Mouse (Mus musculus) C2C12 (cell line): ENCODE data around the gene 1700001P01Rik. TPM values are rescaled to one million over a fixed set of nuclear protein-coding genes. Genes with fewer than 3 reads are reported as not detected.

ENCODE experiments used
- H3K27me3 ChIP-seq: one replicate; pipeline ENCODE4 v1.6.1; 2011; ENCODE audit not compliant: control insufficient read depth, insufficient read depth, insufficient read length
- H3K36me3 ChIP-seq: one replicate; pipeline ENCODE4 v1.6.1; 2011; ENCODE audit not compliant: control insufficient read depth, insufficient read depth
- H3K4me3 ChIP-seq: one replicate; pipeline ENCODE4 v1.5.1; 2011; ENCODE audit warnings: mild to moderate bottlenecking, control low read depth; ENCODE audit not compliant: poor library complexity, insufficient read depth, severe bottlenecking
- H3K79me2 ChIP-seq: one replicate; pipeline ENCODE4 v1.6.1; 2011; ENCODE audit not compliant: control insufficient read depth, insufficient read depth
- H3K79me3 ChIP-seq: one replicate; pipeline ENCODE4 v1.6.1; 2011; ENCODE audit warnings: low read depth, control low read depth
- H3ac ChIP-seq: one replicate; pipeline ENCODE3; 2011; ENCODE audit warnings: low read depth; ENCODE audit not compliant: control insufficient read depth, insufficient read length
- CEBPB ChIP-seq: IDR thresholded peaks from one replicate; pipeline ENCODE4 v1.6.1; 2011; ENCODE audit warnings: low read depth, mild to moderate bottlenecking, control low read depth, moderate library complexity
- CTCF ChIP-seq: IDR thresholded peaks from one replicate; pipeline ENCODE4 v1.5.1; 2011; ENCODE audit not compliant: control insufficient read depth, insufficient read depth, insufficient read length
- FOSL1 ChIP-seq: IDR thresholded peaks from one replicate; pipeline ENCODE4 v1.8.0; 2011; ENCODE audit warnings: mild to moderate bottlenecking, low read length; ENCODE audit not compliant: poor library complexity, insufficient read depth, severe bottlenecking
- MAX ChIP-seq: IDR thresholded peaks from one replicate; pipeline ENCODE4 v1.6.1; 2011; ENCODE audit warnings: mild to moderate bottlenecking, control low read depth
- MYOD1 ChIP-seq: IDR thresholded peaks from one replicate; pipeline ENCODE4 v1.6.1; 2011; ENCODE audit warnings: low read depth; ENCODE audit not compliant: control insufficient read depth, insufficient read length
- MYOG ChIP-seq: IDR thresholded peaks from one replicate; pipeline ENCODE4 v1.6.1; 2011; ENCODE audit not compliant: control insufficient read depth, insufficient read length; ENCODE audit errors: extremely low read depth
- USF1 ChIP-seq: IDR thresholded peaks from one replicate; pipeline ENCODE4 v1.6.1; 2011; ENCODE audit warnings: low read depth, mild to moderate bottlenecking, control low read depth, moderate library complexity
- polyA plus RNA-seq: library from polyadenylated mRNA; unstranded; fragments of >200 nt; fragmentation: generic; extraction: Trizol; gene quantifications from one replicate; pipeline ENCODE4 v1.2.1, GENCODE M21; 2012; ENCODE audit warnings: missing spikeins

1700001P01Rik gene
- polyA plus RNA-seq, 1 experiment: 0.14 TPM

DNA sequence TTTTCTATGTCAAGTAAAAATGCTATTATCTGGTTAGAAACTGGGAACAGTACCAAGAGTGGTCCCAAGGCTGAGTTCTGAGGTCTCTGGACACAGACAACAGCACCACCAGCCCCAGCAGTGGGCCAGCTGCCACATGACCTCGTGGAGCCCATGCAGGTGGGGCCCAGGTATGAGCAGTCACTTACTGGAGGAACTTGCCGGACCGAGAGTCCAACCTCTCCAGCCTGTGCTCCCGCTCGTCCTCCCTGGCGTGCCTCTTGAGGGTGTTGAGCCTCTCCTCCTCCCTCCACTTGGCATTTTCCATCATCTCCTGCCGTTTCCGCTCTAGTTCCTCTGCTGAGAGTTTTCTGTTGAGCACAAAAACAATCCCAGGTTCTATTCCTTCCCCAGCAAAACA, 27.9 kb downstream of the 1700001P01Rik start:
- H3K27me3 ChIP-seq: no peaks in the 10 kb centered on the region
- H3ac ChIP-seq: no peak overlapping the region
- peaks cover 16% of the 10 kb centered on the region for H3K79me3 ChIP-seq
- H3K79me2 ChIP-seq: peaks cover 18% of the 10 kb centered on the region
- peaks cover 63% of the 10 kb centered on the region for H3K36me3 ChIP-seq
- TF ChIP-seq USF1 (no peak), MAX (no peak), CTCF (no peak), MYOG (no peak), CEBPB (no peak), FOSL1 (no peak), MYOD1 (no peak)
- no peak overlapping the region for H3K4me3 ChIP-seq

DNA sequence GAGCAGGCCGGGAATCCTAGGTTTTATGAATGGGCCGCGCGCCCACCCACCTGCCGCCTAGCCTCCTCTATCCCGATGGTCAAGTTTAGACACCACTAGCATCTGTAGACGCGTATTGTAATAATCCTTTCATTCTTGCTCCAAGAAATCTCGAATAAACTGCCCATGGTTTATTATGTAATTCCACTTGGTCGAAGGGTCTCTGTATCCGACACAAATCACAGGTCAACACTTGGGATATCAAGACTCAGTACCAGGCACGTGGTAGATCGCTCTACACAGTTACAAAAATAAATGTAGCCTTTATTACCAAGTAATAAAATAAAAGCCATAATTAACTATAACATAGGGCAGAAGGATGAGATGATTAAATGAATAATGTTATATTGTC, 30.4 kb downstream of the 1700001P01Rik start:
- Histone ChIP-seq H3ac (no peak overlapping the region), H3K79me2 (peaks cover 42% of the 10 kb centered on the region), H3K27me3 (no peaks in the 10 kb centered on the region), H3K36me3 (peaks cover 41% of the 10 kb centered on the region), H3K4me3 (no peak overlapping the region), H3K79me3 (peaks cover 39% of the 10 kb centered on the region)
- TF ChIP-seq MYOD1: no peak
- TF ChIP-seq CEBPB: no peak
- no peak for TF ChIP-seq MAX
- no peak for TF ChIP-seq USF1
- no peak for TF ChIP-seq MYOG
- no peak for TF ChIP-seq CTCF

DNA sequence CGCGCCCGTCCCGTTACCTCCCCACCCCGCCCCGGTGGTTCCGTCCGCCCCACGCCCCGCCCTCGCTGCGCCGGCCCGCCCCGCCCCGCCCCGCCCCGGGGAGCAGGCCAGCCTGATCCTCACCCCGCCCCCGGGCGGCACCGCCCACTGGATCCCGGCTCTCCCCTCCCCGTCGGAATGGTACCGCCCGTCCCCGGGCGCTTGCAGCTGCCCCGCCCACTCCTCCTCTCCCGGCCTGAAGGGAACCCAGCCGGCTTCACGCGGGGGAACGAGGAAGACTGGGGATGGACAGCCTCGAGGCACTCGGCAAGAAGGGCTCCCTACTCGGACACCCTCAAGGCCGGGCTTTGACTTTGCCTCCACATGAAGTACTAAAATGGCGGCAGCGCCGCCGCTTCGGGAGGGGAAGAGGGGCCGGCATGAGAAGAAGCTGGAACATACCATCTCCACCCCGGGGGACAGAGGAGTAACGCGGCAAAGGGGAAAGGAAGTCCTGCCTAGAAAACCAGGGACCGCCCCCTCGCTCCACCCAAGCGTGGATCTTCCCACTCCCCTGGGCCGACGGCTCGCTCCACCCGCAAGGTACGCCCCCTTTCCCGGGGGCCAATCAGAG, 30.9 kb downstream of the 1700001P01Rik start:
- H3K4me3 ChIP-seq: peak overlapping the region; percentile 83

DNA sequence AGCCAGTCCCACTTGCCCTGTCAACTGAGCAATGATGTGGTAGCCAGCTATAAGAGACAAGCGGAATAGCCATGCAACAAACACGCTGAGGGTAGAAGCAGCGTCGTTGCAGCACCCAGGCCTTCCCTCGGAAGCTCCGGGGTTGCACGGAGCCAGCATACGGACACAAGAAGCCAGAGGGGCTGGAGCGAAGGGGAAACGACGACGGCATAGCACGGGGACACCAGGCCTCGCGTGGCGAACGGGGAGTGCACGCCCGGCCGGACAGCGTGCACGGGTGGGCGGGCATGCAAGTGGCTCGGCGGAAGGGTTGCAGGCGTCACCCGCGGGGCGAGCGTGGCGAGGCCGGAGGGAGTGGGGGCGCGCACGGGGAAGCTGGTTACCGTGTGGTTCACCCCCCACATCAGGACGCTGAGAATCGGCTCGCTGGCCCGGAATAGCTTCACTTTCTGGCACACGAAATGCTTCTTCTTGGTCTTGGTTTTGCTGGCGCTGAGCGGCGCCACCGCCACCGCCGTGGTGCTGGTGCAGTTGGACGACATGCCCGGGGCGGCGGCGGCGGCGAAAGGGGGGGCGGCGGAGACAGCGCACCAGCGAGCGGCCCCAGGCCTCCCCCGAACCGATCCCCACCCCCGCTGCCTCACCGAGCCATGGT, 31.5 kb downstream of the 1700001P01Rik start, which contains the start of gene Pip4k2b:
Gene Pip4k2b (minus strand): TSS at position 642 of the 655 bp plus-strand sequence.
- Histone ChIP-seq H3K27me3 (no peaks in the 10 kb centered on the region), H3K79me3 (peaks cover 50% of the 10 kb centered on the region), H3K79me2 (peaks cover 53% of the 10 kb centered on the region), H3K4me3 (peak within 1 kb of the TSS; percentile 83), H3K36me3 (peaks cover 33% of the 10 kb centered on the region), H3ac (peak within 1 kb of the TSS; percentile 93)
- TF ChIP-seq USF1 (no peak), MYOG (no peak), CEBPB (no peak), MAX (peak; percentile 69), CTCF (no peak), FOSL1 (no peak), MYOD1 (no peak)

More for the DNA sequence above, 30.9 kb downstream of the 1700001P01Rik start:
- peak overlapping the region; percentile 83 for H3ac ChIP-seq
- TF ChIP-seq CTCF: no peak
- TF ChIP-seq CEBPB: no peak
- TF ChIP-seq MAX: no peak
- TF ChIP-seq MYOD1: no peak
- no peak for TF ChIP-seq USF1
- no peak for TF ChIP-seq FOSL1
- TF ChIP-seq MYOG: no peak
- H3K79me2 ChIP-seq: peaks cover 47% of the 10 kb centered on the region
- peaks cover 39% of the 10 kb centered on the region for H3K36me3 ChIP-seq
- H3K79me3 ChIP-seq: peaks cover 44% of the 10 kb centered on the region
- no peaks in the 10 kb centered on the region for H3K27me3 ChIP-seq

DNA sequence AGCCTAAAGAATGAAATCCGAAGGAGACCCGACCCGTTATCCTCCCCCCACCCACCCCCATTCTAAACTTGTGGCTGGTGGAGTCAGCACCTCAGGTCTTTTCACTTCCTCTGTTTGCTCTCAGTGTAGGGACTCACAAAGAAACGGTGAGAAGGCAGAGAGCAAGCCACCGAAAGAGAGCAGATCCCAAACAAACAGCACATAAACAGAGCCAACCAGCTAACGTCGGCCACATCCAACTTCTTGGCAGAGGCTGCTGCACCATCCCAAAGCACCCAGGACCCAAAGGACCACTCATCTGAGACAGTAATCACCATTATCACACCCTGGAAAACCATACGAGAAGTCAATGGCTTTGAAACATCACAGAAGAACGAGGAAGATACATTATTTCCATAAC, 32.3 kb downstream of the 1700001P01Rik start:
- Histone ChIP-seq H3K27me3 (no peaks in the 10 kb centered on the region), H3K79me2 (peaks cover 61% of the 10 kb centered on the region), H3ac (peak overlapping the region; percentile 93), H3K36me3 (peaks cover 27% of the 10 kb centered on the region), H3K4me3 (peak overlapping the region; percentile 83), H3K79me3 (peaks cover 57% of the 10 kb centered on the region)
- TF ChIP-seq MAX (no peak), CEBPB (no peak), FOSL1 (no peak), USF1 (no peak), MYOG (no peak), CTCF (no peak), MYOD1 (no peak)
